In genomic region chr17:85688911-85689806, GRCm38 (mm10) we compare ENCODE assay signal across 10 mouse cellular contexts. TPM values are rescaled to one million over a fixed set of nuclear protein-coding genes. Genes with fewer than 3 reads are reported as not detected.
A peak's percentile ranks its signal among the peaks of the same experiment; 100 is the strongest.
DNase-seq lines count a peak whose midpoint lies in the region; ATAC-seq lines count a peak whose summit lies in the region.
"Had no signal": no experiment of that assay in that cellular context is flagged by ENCODE, and none has a peak within 500 bp of the region (broad histone marks: within the 10 kb centered on the region; RNA-seq: fewer than 3 reads in every experiment).

No protein-coding gene starts in this region.

- H3K4me3 ChIP-seq in hindbrain, embryonic 12.5 days: peak overlapping the region; percentile 43

- peak overlapping the region; percentile 46 for H3K9ac ChIP-seq in hindbrain, embryonic 12.5 days

- H3K4me1 ChIP-seq in hindbrain, embryonic 12.5 days: peaks cover 28% of the 10 kb centered on the region

- H3K9me3 ChIP-seq in hindbrain, embryonic 12.5 days (replicated peaks): no peaks in the 10 kb centered on the region

- under 1% methylated on average over 35 of the region's 35 CpGs for WGBS in hindbrain, embryonic 12.5 days

- 0 out of 2 replicates have a peak, but pooled peaks have one; percentile 30 for ATAC-seq in hindbrain, embryonic 12.5 days (ENCODE audit: low FRiP score)
- ATAC-seq in monocyte, adult 5-6 weeks (replicated peaks; ENCODE audit: insufficient number of reproducible peaks, low FRiP score, low TSS enrichment, poor library complexity, severe bottlenecking): no peak

- DNase-seq in cerebellum, postnatal 10 days: peak; percentile 32 to 34
- no peak for DNase-seq in cerebellum, adult 8-10 months
- peak; percentile 57 for DNase-seq in gastrocnemius, adult 18-20 months (ENCODE audit: low spot score)
- peak; percentile 59 for DNase-seq in lung, postnatal 10 days
- no peak for DNase-seq in testis, postnatal 14 days (ENCODE audit: low spot score)
- DNase-seq in ovary, postnatal 10 days (ENCODE audit: low spot score): no peak

- peaks cover 95% of the 10 kb centered on the region for H3K27me3 ChIP-seq in hindbrain, embryonic 12.5 days

- peak overlapping the region; percentile 62 for H3K4me2 ChIP-seq in hindbrain, embryonic 12.5 days (replicated peaks)

- H3K36me3 ChIP-seq in hindbrain, embryonic 12.5 days: no peaks in the 10 kb centered on the region

- H3K27ac ChIP-seq in hindbrain, embryonic 12.5 days: peak overlapping the region; percentile 71

RNA-seq across cellular contexts. Expression of gene Six2, which starts 1.1 kb away (rescaled TPM):
- total RNA-seq in gastrocnemius, adult 18-20 months (2021): 10 to 100 TPM; 16.8 to 22.2 TPM
- 12.5 and 15.3 TPM in 2 replicates for polyA plus RNA-seq in hindbrain, embryonic 12.5 days (2016; fragmentation: Nextera tagmentation; extraction: Ambion mirVana)
- total RNA-seq in monocyte, adult 5-6 weeks (2017): not detected in 3 replicates
- polyA plus RNA-seq: C2C12; gonadal fat pad, adult 2 months had no signal

Comparison
In these comparisons a context has a peak if more than half of its experiments do, and no peak if none do; other contexts are left out.
1. DNase-seq: peak in cerebellum, postnatal 10 days (2 of 2), gastrocnemius, adult 18-20 months (single experiment) and lung, postnatal 10 days (single experiment); none in cerebellum, adult 8-10 months (single experiment), testis, postnatal 14 days (single experiment) and ovary, postnatal 10 days (single experiment).
2. RNA of gene Six2, which starts 1.1 kb away (total RNA-seq): 16.8 to 22.2 TPM in gastrocnemius, adult 18-20 months; not detected in monocyte, adult 5-6 weeks; every median in the first group is over 10 times any median in the second.